ENCODE assay signal across 12 mouse cellular contexts in genomic region chr8:11705818-11706217, GRCm38 (mm10). TPM values are rescaled to one million over a fixed set of nuclear protein-coding genes. Genes with fewer than 3 reads are reported as not detected.
DNase-seq lines count a peak whose midpoint lies in the region; ATAC-seq and TF ChIP-seq lines count a peak whose summit lies in the region.
"Had no signal": no experiment of that assay in that cellular context is flagged by ENCODE, and none has a peak within 500 bp of the region (broad histone marks: within the 10 kb centered on the region; RNA-seq: fewer than 3 reads in every experiment).

No protein-coding gene starts in this region.

- H3K27ac ChIP-seq in limb, embryonic 14.5 days (replicated peaks; ENCODE audit: low read depth, low read length) = no peak overlapping the region
- H3K27ac ChIP-seq in forebrain, embryonic 13.5 days = no peak overlapping the region
- H3K27ac ChIP-seq: embryonic facial prominence, embryonic 13.5 days had no signal

- no peaks in the 10 kb centered on the region for H3K27me3 ChIP-seq in limb, embryonic 14.5 days (ENCODE audit: control insufficient read depth, insufficient read depth, low read length)
- H3K27me3 ChIP-seq in forebrain, embryonic 13.5 days = no peaks in the 10 kb centered on the region

- no peaks in the 10 kb centered on the region for H3K9me3 ChIP-seq in limb, embryonic 14.5 days (ENCODE audit: control insufficient read depth, low read length)
- no peaks in the 10 kb centered on the region for H3K9me3 ChIP-seq in forebrain, embryonic 13.5 days (replicated peaks)
- H3K9me3 ChIP-seq: embryonic facial prominence, embryonic 13.5 days had no signal

- H3K36me3 ChIP-seq in limb, embryonic 14.5 days (ENCODE audit: control insufficient read depth, insufficient read depth, low read length) = no peaks in the 10 kb centered on the region
- no peaks in the 10 kb centered on the region for H3K36me3 ChIP-seq in forebrain, embryonic 13.5 days (ENCODE audit: poor library complexity, severe bottlenecking)
- H3K36me3 ChIP-seq: embryonic facial prominence, embryonic 13.5 days had no signal

- ATAC-seq in limb, embryonic 14.5 days (ENCODE audit: low FRiP score, low read depth) = no peak
- no peak for ATAC-seq in forebrain, embryonic 13.5 days

- no peaks in the 10 kb centered on the region for H3K4me1 ChIP-seq in limb, embryonic 14.5 days (ENCODE audit: control insufficient read depth, insufficient read depth, low read length)
- no peaks in the 10 kb centered on the region for H3K4me1 ChIP-seq in forebrain, embryonic 13.5 days
- H3K4me1 ChIP-seq: embryonic facial prominence, embryonic 13.5 days had no signal

- no peak overlapping the region for H3K9ac ChIP-seq in limb, embryonic 14.5 days (ENCODE audit: low read depth, low read length, severe bottlenecking)
- H3K9ac ChIP-seq in forebrain, embryonic 13.5 days = no peak overlapping the region
- H3K9ac ChIP-seq: embryonic facial prominence, embryonic 13.5 days had no signal

- no peak for TF ChIP-seq POLR2A in limb, embryonic 14.5 days (IDR thresholded peaks at IDR 0.05; ENCODE audit: borderline replicate concordance, extremely low read depth, insufficient read depth, insufficient read length)

- peak; percentile 12 to 49 for DNase-seq in adrenal gland, adult (ENCODE audit: inconsistent age in 2 of 2, low spot score in 1 of 2)
- DNase-seq in adrenal gland, adult 18-20 months (ENCODE audit: low spot score in 2 of 2) = no peak
- DNase-seq in urinary bladder, postnatal 14 days (ENCODE audit: low spot score) = peak; percentile 14
- DNase-seq in urinary bladder, postnatal 10 days (ENCODE audit: low spot score) = no peak
- peak; percentile 28 for DNase-seq in limb, embryonic 14.5 days (ENCODE audit: low spot score)
- DNase-seq in telencephalon, adult 2 months (ENCODE audit: low read depth, low spot score) = peak; percentile 64
- DNase-seq in urinary bladder, postnatal 25 days (ENCODE audit: low spot score) = no peak
- DNase-seq: kidney, adult 9 months; spleen, adult 18-20 months had no signal

- WGBS in limb, embryonic 14.5 days = 77% methylated on average over 12 of the region's 12 CpGs
- 89% methylated on average over 12 of the region's 12 CpGs for WGBS in forebrain, embryonic 13.5 days

- no peak overlapping the region for H3K4me3 ChIP-seq in limb, embryonic 14.5 days (replicated peaks; ENCODE audit: low read length)
- H3K4me3 ChIP-seq in forebrain, embryonic 13.5 days = no peak overlapping the region
- H3K4me3 ChIP-seq: embryonic facial prominence, embryonic 13.5 days had no signal

- no peak overlapping the region for H3K4me2 ChIP-seq in limb, embryonic 14.5 days (replicated peaks; ENCODE audit: low read depth, low read length, severe bottlenecking)
- H3K4me2 ChIP-seq in forebrain, embryonic 13.5 days = no peak overlapping the region
- H3K4me2 ChIP-seq: embryonic facial prominence, embryonic 13.5 days had no signal

RNA-seq across cellular contexts. Expression of gene 1700016D06Rik, which starts 5.0 kb away (rescaled TPM):
- total RNA-seq in adrenal gland, adult 18-20 months (2021) = not detected
- not detected in 2 replicates for polyA plus RNA-seq in limb, embryonic 14.5 days (2012; rRNA removed)
- not detected in 2 replicates for polyA plus RNA-seq in limb, embryonic 14.5 days (2014; fragmentation: Nextera tagmentation; extraction: Ambion mirVana)
- polyA plus RNA-seq in forebrain, embryonic 13.5 days (2015; fragmentation: Nextera tagmentation; extraction: Ambion mirVana) = not detected in 2 replicates
- total RNA-seq: megakaryocyte, adult 5-6 weeks had no signal
- polyA plus RNA-seq: embryonic facial prominence, embryonic 13.5 days had no signal

RNA-seq across cellular contexts. Expression of gene Arhgef7, which starts 21.7 kb away (rescaled TPM):
- total RNA-seq in adrenal gland, adult 18-20 months (2021) = 10 to 100 TPM; 36.6 to 38.3 TPM
- 52.6 and 58.6 TPM in 2 replicates for polyA plus RNA-seq in limb, embryonic 14.5 days (2012; rRNA removed)
- polyA plus RNA-seq in limb, embryonic 14.5 days (2014; fragmentation: Nextera tagmentation; extraction: Ambion mirVana) = 54.4 and 56.5 TPM in 2 replicates
- 58.5 and 61.8 TPM in 2 replicates for polyA plus RNA-seq in forebrain, embryonic 13.5 days (2015; fragmentation: Nextera tagmentation; extraction: Ambion mirVana)

Comparison
In these comparisons a context has a peak if more than half of its experiments do, and no peak if none do; other contexts are left out.
1. DNase-seq: peak in adrenal gland, adult (2 of 2), urinary bladder, postnatal 14 days (single experiment), limb, embryonic 14.5 days (single experiment) and telencephalon, adult 2 months (single experiment); none in adrenal gland, adult 18-20 months (0 of 2), urinary bladder, postnatal 10 days (single experiment) and urinary bladder, postnatal 25 days (single experiment).